Mouse (Mus musculus) urinary bladder, postnatal 36 days (tissue): Measurements from ENCODE around the gene Olfr995.

Experiments used
- DNase-seq, 2 experiments: peaks; one replicate each; pipeline ENCODE4 v3.0.0; 2022; ENCODE audit warnings: low spot score in 2 of 2, mixed read lengths in 1 of 2

The Olfr995 gene

GRCm38 (mm10) chr2:85443539-85443938 lies at the start of gene Olfr995:
Gene Olfr995 (minus strand): TSS chr2:85443639.
- DNase-seq, result no peak

GRCm38 (mm10) chr2:85490396-85490795 lies 47.0 kb upstream of the Olfr995 start:
- no peak for DNase-seq

GRCm38 (mm10) chr2:85466801-85467325 lies 23.4 kb upstream of the Olfr995 start:
- DNase-seq, result peak in 1 of 2 experiments; percentile 27

GRCm38 (mm10) chr2:85442546-85442945 lies 893 bp downstream of the Olfr995 start:
- no peak for DNase-seq

- DNase-seq, result no peak
Observed at GRCm38 (mm10) chr2:85436351-85436750, 7.1 kb downstream of the Olfr995 start, which contains the start of gene Olfr994. Gene Olfr994 (minus strand): TSS chr2:85436451.

- DNase-seq, result no peak
Observed at GRCm38 (mm10) chr2:85425893-85426292, 17.5 kb downstream of the Olfr995 start.

GRCm38 (mm10) chr2:85414777-85415176 lies 28.7 kb downstream of the Olfr995 start, which contains the start of gene Olfr993:
Gene Olfr993 (minus strand): TSS chr2:85414877.
- no peak for DNase-seq

- DNase-seq, result no peak
Observed at GRCm38 (mm10) chr2:85409369-85409768, 34.1 kb downstream of the Olfr995 start, which contains the start of gene Olfr992. Gene Olfr992 (minus strand): TSS chr2:85409469.
